Mouse (Mus musculus): ENCODE results near the gene Slc34a1.
"Not testable (repeated sequence)": the region's sequence is repeated elsewhere in the genome, so short reads cannot be mapped to it uniquely, and the experiment has no call there.

Slc34a1 gene

DNA sequence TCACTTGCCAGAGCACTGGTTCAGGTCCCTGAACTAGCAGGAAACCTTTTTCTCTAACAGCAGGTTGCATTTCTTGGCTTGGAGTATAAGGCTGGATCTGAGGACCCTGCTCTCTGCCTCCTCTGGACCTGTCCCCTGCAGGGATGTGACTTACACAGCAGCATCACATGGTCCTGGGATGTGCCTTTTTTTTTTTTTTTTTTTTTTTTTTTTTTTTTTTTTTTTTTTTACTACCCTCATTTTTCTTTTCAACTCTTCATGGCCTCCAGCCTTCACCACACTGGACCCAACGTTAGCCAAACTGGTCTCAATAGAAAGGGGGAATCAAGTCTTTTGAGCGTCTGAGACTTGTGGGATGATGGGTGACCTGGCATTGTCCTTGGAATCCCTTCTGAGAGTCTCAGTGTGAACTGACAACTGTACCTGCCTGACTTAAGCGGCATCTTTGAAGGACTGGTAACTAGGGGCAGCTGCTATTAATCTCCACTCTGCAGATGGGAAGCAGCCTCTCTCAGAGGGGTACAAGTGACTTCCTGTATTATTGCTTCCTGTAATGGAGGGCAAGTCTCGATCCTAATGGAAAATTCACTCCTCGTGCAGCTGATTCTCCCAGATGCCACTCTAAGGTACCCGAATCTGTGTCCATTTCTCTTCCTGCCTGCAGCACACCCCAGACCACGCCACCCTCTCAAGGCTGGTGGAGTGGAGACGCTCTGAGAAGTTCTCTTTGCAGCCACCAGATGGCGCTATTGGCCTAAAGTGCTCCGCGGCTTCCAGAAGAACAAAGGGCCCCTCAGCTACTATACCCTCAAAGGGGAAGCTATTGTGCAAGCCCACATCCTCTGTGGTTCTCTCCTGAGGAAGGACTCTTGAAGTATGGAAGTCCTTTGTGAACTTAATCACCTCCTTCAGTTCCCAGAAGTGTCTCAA is 7.1 kb downstream of the Slc34a1 start:
- DNase-seq (ENCODE audit: low spot score in 2 of 2): peak; percentile 76 to 93

DNA sequence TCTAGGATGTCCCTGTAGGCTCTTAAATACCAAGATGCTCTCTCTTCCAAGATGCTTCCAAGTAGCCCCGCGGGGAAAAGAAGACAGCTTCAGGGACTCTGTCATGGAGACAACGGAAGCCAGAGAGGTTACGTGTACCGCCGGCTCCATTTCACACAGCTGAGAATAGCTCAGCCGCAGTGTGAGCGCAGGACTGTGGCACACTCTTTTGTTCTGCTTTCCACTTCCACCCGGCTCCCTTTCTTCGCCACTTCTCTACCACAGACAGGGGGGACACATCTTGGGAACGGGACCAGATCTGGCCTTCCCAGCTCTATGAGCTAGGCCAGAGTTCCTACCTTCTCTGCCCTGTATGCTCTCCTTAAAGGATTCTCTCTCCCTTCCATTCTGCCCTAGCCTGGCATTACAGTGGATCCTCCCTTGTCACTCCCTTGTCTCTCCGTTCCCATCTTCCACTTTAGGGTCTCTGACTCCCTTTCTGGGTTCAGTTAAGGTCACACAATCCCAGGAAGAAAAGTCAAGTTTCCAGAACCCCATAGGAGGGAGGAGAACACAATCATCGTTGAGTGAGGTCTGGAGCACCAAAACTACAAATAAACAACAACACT is 7.9 kb downstream of the Slc34a1 start:
- DNase-seq (ENCODE audit: low spot score in 2 of 2): no peak

DNA sequence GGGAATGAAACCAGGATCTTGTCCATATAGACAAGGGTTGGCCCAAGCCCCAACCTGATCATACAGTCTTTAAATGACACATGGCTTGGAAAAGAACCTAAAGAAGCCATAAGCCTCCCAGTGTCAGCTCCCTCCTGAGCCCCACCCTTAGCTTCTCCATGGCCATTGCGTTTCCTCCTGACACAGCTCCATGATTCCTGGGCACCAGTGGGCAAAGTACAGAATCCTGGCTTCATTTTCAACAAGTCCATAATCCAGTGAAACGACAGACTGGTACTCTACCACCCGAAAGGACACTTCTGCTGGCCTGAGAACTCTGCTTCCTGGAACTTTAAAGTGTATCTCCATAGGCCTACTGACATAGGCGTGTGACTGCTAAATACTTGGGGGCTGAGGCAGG is 9.4 kb downstream of the Slc34a1 start:
- DNase-seq (ENCODE audit: low spot score in 2 of 2): no peak

DNA sequence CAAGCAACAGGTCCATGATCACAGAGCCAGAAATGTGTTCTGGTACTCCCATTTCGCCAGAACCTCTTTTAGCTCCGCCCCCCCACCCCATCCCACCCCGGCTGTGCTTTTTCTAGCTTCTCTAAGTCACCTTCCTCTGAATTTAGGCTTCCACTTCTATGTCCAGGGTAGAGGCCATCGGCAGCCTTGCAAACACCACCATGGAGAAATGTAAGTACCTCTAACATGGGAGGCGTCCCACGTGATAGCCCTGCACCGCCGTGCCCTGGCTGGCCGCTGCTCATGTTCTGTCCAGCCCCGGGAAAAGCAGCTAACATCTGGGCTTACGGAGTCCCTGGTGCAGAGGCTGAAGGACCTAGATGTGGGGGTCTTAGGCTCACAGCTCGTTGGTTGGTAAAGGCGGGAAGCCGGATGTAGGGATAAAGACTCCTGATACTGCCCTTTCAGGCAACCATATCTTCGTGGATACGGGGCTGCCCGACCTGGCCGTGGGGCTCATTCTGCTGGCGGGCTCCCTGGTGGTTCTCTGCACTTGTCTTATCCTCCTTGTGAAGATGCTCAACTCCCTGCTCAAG is 10.6 kb downstream of the Slc34a1 start:
- no peak for DNase-seq (ENCODE audit: low spot score in 2 of 2)

DNA sequence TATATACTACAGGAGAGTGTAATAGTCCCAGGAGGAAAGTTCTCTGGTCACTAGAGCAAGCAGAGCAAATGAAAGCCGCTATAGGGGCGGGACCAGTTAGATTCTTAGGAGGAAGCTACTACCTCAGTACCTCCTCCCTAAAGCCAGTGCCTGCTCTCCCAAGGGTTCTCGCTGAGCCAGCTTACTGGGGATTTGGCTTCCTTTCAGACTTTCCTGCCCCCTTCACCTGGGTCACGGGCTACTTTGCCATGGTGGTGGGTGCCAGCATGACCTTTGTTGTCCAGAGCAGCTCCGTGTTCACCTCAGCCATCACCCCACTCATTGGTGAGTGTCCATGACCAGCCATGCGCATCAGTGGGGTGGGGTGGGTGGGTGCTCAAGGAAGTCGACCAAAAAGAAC is 13.8 kb downstream of the Slc34a1 start:
- DNase-seq (ENCODE audit: low spot score in 2 of 2): no peak

DNA sequence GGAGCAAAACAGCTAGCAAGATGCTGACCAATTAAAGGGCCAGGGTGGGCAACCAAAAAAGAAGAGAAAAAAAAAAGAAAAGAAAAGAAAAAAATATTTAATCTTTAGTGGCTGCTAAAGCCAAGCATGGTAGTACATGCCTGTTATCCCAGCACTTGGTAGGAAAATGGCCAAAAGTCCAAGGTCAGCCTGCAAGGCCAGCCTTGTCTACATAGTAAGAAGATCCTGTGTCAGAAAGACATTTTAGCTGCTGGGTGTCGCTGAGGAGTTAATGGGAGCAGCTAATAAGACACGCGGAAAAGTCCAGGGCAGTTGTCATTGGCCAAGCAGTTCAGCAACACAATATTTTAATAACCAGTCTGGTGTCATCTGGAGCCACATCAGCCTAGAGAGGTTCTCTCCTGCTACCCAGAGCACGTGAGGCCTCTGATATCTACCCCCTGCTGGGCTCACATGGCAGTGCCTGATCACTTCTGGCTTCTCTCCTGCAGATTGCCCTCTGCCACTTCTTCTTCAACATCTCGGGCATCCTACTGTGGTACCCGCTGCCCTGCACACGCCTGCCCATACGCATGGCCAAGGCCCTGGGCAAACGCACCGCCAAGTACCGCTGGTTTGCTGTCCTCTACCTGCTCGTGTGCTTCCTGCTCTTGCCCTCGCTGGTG is 14.8 kb downstream of the Slc34a1 start:
- no peak for DNase-seq (ENCODE audit: low spot score in 2 of 2)

DNA sequence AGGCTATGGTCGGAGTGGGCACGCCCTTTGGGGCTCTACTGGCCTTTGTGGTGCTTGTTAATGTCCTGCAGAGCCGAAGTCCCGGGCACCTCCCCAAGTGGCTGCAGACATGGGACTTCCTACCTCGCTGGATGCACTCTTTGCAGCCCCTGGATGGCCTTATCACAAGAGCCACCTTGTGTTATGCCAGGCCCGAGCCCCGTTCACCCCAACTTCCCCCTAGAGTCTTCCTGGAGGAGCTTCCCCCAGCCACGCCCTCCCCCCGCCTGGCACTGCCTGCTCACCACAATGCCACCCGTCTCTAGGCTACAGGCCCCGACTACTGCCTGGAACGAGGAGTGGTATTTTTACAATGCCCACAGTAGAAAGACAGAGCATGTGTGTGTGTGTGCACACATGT is 15.3 kb downstream of the Slc34a1 start:
- peak in 1 of 2 experiments; percentile 51 for DNase-seq (ENCODE audit: low spot score in 2 of 2)

DNA sequence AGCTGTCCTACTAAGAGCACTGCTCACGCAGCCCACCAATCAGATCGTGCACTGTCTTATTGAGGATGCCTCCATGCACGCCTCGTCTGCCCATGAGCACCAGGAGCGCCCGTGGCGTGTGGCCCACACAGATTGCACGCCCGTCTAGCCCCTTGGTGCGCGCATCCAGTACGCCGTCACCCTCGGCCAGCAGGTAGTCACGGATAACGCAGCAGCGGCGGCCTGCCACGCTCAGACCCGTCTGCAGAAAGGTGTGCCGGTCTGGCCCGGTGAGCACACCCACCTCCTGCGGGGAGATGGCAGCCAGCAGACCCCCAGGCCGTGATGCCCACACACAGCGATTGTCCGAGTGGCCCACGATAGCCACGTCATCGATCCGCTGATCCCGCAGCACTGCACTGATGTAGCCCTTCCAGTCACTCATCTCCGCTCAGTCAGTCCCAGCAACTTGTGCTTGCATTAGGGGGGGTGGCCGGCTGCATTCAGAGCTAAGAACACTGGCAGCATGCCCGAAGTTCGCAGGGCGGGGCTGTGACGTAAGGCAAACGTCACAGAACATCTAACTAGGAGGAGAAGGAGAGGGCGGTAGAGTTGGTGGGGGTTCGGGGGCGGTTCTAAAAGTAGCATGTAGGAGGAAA is 16.9 kb downstream of the Slc34a1 start, which contains the start of gene Pfn3:
Pfn3 (minus strand) TSS at position 490 of the 638 bp plus-strand sequence.
- no peak for DNase-seq (ENCODE audit: low spot score in 2 of 2)

DNA sequence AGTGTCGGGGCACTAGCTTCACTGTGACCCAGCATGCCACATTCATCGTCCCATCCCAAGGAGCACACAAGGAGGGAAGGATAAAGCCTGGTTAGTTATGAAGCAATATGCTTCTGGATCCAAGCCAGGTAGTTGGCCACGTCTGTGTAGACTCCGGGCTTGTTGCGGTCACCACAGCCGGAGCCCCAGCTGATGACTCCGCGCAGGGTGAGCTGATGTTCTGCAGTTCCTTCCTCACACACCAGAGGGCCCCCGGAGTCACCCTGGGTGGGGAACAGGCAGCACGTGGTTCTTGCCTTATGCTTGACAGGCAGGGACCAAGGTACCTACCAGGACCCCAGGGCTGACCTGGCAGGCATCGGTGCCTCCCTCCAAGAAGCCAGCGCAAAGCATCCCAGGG is 20.0 kb downstream of the Slc34a1 start:
- DNase-seq (ENCODE audit: low spot score in 2 of 2): peak; percentile 87 to 96

DNA sequence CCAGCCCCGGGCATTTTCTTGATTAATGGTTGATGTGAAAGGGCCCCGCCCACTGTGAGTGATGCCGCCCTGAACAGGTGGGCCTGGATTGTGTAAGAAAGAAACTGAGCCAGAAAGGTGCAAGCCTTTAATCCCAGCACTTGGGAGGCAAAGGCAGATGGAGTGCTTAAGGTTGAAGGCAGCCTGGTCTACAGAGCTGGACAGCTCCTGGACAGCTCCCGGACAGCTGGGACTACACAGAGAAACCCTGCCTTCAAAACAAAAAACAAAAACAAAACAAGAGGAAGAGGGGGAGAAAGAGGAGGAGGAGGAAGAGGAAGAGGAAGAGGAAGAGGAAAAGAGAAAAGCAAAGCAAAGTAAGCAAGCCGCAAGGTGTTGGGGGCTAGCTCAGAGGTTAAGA is 21.2 kb downstream of the Slc34a1 start:
- DNase-seq (ENCODE audit: low spot score in 2 of 2): no peak

DNA sequence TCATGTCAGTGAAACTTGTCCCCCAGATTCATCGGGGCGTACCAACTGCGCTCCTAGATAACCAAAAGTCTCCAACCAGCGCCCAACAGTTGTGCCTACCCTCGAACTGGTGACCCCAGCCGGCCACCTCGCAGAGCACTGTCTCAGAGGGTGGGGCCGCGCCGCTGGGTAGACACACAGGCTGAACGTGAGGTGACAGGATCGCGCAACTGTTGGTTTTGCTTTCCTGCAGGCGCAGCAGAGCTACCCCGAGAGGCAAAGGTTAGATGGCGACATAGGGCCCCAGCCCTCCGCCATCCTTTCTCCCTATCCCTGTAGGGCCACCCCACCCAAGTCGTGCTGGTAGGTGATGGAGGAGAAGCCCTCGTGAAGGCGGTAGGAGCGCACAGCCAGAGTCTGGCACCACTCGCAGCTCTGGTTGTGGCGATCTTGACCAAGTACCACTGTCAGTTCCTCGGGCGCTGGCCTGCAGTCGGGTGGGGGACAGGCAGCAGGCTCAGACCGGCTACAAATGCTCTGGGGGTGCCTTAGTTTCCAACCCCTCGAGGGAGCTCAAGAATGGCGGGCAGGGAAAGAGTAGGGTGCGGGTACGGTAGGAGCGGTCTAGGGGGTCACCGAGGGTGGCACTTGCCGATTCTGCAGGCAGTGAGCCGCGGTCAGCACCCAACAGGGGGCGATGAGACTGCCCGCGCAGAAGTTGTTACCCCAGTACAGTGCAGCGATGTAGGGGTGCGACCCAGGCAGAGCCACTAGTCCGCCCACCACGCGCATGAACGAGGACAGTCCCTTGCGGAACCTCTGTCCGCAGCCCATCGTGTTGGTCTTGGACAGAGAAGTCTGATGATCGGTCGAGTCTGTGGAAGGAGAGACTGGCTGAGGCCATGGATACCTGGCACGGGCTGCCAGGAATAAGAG is 22.3 kb downstream of the Slc34a1 start:
- DNase-seq (ENCODE audit: low spot score in 2 of 2): no peak

DNA sequence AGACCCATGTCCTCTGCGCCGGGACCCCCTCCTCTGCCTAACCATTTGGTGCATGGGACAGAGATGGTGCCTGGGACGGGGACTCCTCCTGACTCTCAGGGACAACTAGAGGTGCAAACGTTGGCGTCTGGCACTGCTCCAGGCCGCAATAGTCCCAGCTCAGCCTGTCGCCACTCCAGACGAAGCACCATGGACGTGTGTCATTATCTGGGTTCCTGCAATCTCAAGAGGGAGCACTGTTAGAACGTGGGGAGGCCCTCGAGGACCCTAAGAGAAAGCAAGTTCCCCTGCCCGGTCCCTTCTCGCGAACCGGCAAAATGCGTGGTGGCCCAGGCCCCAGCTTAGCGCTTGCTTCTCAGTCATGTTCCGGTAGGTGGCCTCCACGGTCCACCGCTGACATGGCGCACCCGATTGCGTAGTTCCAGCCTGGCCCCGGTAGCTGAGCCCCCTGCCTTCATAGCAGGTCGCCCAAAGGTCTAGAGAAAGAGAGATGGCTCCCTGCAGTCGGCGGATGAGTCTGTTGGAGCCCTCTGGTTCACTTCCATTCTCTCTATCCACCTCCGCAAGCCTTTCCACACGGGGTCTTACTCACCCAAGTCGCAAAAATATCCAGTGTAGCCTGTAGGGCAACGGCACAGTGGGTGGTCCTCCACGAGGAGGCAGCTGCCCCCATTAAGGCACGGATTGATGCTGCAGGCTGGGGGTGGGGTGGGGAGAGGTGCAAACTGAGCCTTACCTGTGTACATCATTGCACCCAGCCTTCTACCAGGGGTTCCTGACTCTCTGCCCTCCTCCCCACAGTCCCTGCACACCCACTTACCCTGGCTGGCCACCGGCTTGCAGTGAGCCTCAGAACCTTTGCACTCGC is 23.2 kb downstream of the Slc34a1 start:
- peak; percentile 75 to 83 for DNase-seq (ENCODE audit: low spot score in 2 of 2)

DNA sequence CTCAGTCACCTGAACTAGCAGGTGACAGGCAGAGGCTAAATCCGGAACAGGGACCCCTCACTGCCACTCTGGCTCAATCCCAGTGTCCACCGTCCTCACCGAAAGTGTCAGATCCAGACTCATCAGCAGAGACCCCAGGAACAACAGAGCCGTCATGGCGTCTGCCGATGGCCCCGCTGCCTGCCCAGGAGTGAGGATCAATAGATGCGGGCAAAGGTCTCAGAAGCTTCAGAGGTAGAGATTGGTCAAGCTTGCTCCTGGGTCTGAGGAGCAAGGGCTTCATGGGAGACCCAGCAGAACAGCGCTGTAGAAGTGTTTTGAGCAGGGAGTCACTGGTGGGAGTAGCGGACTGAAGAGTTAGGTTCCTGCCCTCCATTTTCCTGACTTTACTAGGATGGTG is 28.6 kb downstream of the Slc34a1 start, which contains the start of gene F12:
F12 (minus strand) TSS at position 181 of the 400 bp plus-strand sequence.
- no peak for DNase-seq (ENCODE audit: low spot score in 2 of 2)

DNA sequence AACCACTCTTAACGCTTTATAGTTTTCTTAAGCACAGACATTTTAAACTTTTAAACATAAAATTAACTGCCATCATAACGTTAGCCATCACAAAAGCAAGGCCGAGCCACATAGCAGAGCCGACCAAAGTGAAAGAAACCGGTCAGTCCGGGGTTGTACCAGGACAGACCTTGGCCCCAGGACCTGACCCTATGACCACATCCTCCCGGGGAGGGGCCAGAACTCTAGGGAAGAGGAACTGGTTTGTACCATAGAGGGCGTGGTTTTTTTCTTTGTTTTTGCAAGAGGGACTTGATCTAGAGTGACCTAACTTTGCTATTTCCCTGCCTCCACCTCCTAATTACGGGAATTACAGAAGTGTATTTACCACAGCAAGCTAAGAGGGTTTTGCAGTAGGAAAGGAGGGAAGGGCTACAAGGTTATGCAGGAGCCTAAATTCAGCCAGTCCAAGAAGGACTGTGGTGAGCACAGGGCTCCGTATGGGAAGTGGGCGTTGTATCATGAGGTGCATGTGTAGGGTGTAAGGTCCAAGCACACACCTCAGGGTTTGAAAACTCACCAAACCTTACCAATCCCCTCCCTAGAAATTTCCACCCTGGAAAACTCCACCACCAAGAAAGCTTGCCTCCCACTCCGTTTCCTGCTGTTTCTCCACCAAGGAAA is 31.4 kb downstream of the Slc34a1 start:
- peak; percentile 67 to 76 for DNase-seq (ENCODE audit: low spot score in 2 of 2)

DNA sequence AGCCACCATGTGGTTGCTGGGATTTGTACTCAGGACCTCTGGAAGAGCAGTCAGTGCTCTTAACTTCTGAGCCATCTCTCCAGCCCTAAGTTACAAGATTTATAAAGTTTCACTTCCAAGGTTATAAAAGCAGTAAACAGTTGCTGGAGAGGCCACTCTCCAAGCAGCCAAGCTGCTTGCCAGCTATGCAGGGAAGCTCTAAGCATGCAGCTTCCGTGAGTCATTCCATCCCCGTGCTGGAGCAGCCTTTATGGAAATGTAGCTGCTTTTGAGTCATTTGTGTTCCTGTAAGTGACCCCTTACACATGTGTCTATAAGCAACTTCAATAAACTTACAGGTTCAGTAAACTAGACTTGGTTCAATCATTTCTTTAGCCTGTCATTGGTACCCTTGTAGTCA is 32.6 kb downstream of the Slc34a1 start:
- no peak for DNase-seq (ENCODE audit: low spot score in 2 of 2)

DNA sequence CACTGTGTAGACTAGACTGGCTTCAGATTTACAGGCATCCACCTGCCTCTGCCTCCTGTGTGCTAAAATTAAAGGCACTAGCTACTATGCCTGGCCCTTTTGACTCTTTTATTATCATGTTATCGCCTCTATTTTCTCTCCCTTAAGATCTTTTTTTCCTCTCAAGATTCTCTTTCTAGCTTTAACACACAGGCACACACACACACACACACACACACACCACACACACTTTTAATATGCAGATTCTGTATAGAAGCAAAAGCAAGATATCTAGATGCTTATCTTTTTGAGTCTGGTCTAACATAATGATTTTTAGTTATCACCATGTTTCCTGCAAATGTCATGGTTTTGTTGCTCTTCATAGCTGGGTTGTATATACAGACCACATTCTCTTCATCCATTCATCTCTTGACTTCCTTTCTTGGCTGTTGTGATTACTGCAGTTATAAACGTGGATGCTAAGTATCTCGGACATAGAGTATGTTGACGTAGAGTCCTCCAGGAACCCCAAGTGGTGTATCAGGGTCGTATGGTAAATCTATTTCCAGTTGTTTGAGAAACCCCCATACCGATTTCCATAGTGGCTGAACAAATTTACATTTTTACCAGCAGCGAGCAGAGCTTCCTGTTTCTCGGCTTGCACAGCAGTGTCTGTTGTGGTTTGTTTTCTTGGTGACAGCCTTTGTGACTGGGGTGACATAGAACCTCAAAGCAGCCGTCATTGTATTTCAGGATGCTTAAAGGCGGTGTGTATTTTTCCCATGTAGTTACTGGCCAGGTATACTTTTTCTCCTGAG is 34.1 kb downstream of the Slc34a1 start:
- DNase-seq (ENCODE audit: low spot score in 2 of 2): no peak

DNA sequence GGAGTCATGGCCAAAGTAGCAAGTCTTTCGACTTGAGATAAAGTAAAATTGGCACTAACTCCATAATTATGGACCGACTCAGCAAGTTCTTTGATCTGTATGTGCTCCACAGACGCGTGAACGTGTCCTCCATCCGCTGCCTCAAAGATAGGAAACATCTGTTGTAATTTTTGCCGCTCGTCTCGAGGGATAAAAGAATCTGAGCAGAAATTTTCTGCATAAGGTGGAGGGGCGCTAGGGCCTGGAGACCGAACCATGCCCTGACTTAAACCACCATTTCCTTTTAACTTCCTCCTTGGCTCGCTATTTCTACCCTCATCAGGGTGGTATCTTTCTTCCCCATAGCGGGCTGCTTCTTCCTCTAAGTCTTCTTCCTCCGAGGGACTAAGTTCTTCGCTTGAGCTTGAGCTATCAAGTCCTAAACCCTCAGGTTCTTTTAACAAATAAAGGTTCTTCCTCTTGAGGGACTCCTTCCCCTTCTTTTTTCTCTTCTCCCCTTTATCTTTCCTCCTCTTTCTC is 39.2 kb downstream of the Slc34a1 start:
- not testable (repeated sequence) for DNase-seq (ENCODE audit: low spot score in 2 of 2)

DNA sequence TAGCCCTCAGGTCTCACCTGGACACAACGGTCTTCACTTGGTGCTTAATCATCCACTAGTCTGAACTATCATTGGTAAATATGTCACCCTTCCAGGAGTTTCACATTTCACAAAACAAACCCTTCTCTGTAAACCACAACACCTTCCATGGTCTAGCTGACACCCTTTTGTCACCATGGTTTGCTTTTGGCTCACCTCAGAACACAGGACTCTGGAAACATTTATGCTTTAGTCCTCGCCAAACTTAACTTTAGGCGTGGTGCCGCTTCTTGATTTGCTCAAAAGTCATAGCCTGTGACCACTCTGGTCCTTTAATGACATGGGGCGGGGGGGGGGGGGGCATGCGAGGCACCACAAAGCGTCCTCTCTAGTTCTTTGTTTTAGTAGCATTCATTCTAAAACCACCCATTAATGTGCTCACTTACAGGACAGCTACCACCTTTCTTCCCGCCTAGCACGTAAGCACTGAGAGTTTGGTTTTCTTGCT is 45.9 kb downstream of the Slc34a1 start:
- no peak for DNase-seq (ENCODE audit: low spot score in 2 of 2)
